In genomic region chr13:72848097-72848496, GRCm38 (mm10) we compare ENCODE assay signal across 20 mouse cellular contexts.
DNase-seq lines count a peak whose midpoint lies in the region; ATAC-seq and TF ChIP-seq lines count a peak whose summit lies in the region.
"Had no signal": no experiment of that assay in that cellular context is flagged by ENCODE, and none has a peak within 500 bp of the region (broad histone marks: within the 10 kb centered on the region; RNA-seq: fewer than 3 reads in every experiment).

No protein-coding gene starts in this region.

- no peak for DNase-seq in midbrain, postnatal 0 days (ENCODE audit: low spot score)
- DNase-seq in midbrain, embryonic 11.5 days (ENCODE audit: low spot score, missing footprints), result no peak
- no peak for DNase-seq in Patski (ENCODE audit: low read depth, low spot score)
- peak; percentile 39 for DNase-seq in lung, postnatal 36 days
- DNase-seq in liver, result no peak
- DNase-seq in testis, postnatal 10 days (ENCODE audit: low spot score), result no peak
- DNase-seq: adrenal gland, postnatal 25 days; cerebellum, adult 2 months; gastrocnemius, postnatal 25 days; thymus, adult 2 months had no signal

- H3K4me2 ChIP-seq in intestine, postnatal 0 days (replicated peaks; ENCODE audit: low read depth), result no peak overlapping the region
- H3K4me2 ChIP-seq in intestine, embryonic 15.5 days (replicated peaks), result no peak overlapping the region
- H3K4me2 ChIP-seq in midbrain, postnatal 0 days (ENCODE audit: low read depth, low read length, poor library complexity, severe bottlenecking), result no peak overlapping the region
- no peak overlapping the region for H3K4me2 ChIP-seq in midbrain, embryonic 11.5 days
- H3K4me2 ChIP-seq: embryonic facial prominence, embryonic 12.5 days; forebrain, embryonic 13.5 days; heart, embryonic 15.5 days; liver, embryonic 15.5 days; midbrain, embryonic 12.5 days had no signal

- POLR2A ChIA-PET in Patski (lab: Charles Lee), result no interaction called here

- H3K9ac ChIP-seq in intestine, postnatal 0 days (ENCODE audit: low read depth, low read length), result no peak overlapping the region
- H3K9ac ChIP-seq in intestine, embryonic 15.5 days, result no peak overlapping the region
- H3K9ac ChIP-seq in midbrain, postnatal 0 days (replicated peaks; ENCODE audit: low read length, poor library complexity, severe bottlenecking), result no peak overlapping the region
- H3K9ac ChIP-seq in midbrain, embryonic 11.5 days (ENCODE audit: low read length), result no peak overlapping the region
- H3K9ac ChIP-seq: embryonic facial prominence, embryonic 12.5 days; forebrain, embryonic 13.5 days; heart, embryonic 15.5 days; liver, embryonic 15.5 days; midbrain, embryonic 12.5 days had no signal

- no peaks in the 10 kb centered on the region for H3K27me3 ChIP-seq in intestine, postnatal 0 days (replicated peaks; ENCODE audit: control insufficient read depth, insufficient read depth, low read length)
- H3K27me3 ChIP-seq in intestine, embryonic 15.5 days (replicated peaks), result no peaks in the 10 kb centered on the region
- no peaks in the 10 kb centered on the region for H3K27me3 ChIP-seq in midbrain, postnatal 0 days (ENCODE audit: insufficient read depth, low read length)
- no peaks in the 10 kb centered on the region for H3K27me3 ChIP-seq in midbrain, embryonic 11.5 days (ENCODE audit: control insufficient read depth, insufficient read depth, low read length)
- peaks cover 11% of the 10 kb centered on the region for H3K27me3 ChIP-seq in Patski
- H3K27me3 ChIP-seq: CH12.LX; embryonic facial prominence, embryonic 12.5 days; forebrain, embryonic 13.5 days; heart, embryonic 15.5 days; liver, embryonic 15.5 days; midbrain, embryonic 12.5 days had no signal

- no peak overlapping the region for H3K27ac ChIP-seq in intestine, postnatal 0 days (ENCODE audit: low read depth, low read length)
- H3K27ac ChIP-seq in intestine, embryonic 15.5 days, result no peak overlapping the region
- no peak overlapping the region for H3K27ac ChIP-seq in midbrain, postnatal 0 days (ENCODE audit: low read depth, low read length)
- H3K27ac ChIP-seq in midbrain, embryonic 11.5 days (ENCODE audit: low read depth, low read length), result no peak overlapping the region
- H3K27ac ChIP-seq: embryonic facial prominence, embryonic 12.5 days; forebrain, embryonic 13.5 days; heart, embryonic 15.5 days; liver, embryonic 15.5 days; midbrain, embryonic 12.5 days had no signal

- no peaks in the 10 kb centered on the region for H3K36me3 ChIP-seq in intestine, postnatal 0 days (ENCODE audit: control insufficient read depth, insufficient read depth)
- no peaks in the 10 kb centered on the region for H3K36me3 ChIP-seq in intestine, embryonic 15.5 days
- no peaks in the 10 kb centered on the region for H3K36me3 ChIP-seq in midbrain, postnatal 0 days (ENCODE audit: insufficient read depth, low read length)
- no peaks in the 10 kb centered on the region for H3K36me3 ChIP-seq in midbrain, embryonic 11.5 days (ENCODE audit: control insufficient read depth, insufficient read depth, low read length)
- H3K36me3 ChIP-seq: embryonic facial prominence, embryonic 12.5 days; heart, embryonic 15.5 days; liver, embryonic 15.5 days; midbrain, embryonic 12.5 days had no signal

- no peaks in the 10 kb centered on the region for H3K9me3 ChIP-seq in intestine, postnatal 0 days (ENCODE audit: control insufficient read depth)
- H3K9me3 ChIP-seq in intestine, embryonic 15.5 days, result no peaks in the 10 kb centered on the region
- H3K9me3 ChIP-seq in midbrain, postnatal 0 days (ENCODE audit: low read length), result no peaks in the 10 kb centered on the region
- no peaks in the 10 kb centered on the region for H3K9me3 ChIP-seq in midbrain, embryonic 11.5 days (ENCODE audit: control insufficient read depth, low read length)
- H3K9me3 ChIP-seq: embryonic facial prominence, embryonic 12.5 days; forebrain, embryonic 13.5 days; heart, embryonic 15.5 days; liver, embryonic 15.5 days; midbrain, embryonic 12.5 days had no signal

- no peak overlapping the region for H3K4me3 ChIP-seq in intestine, postnatal 0 days (ENCODE audit: low read depth, low read length)
- H3K4me3 ChIP-seq in intestine, embryonic 15.5 days (replicated peaks), result no peak overlapping the region
- no peak overlapping the region for H3K4me3 ChIP-seq in midbrain, postnatal 0 days (ENCODE audit: low read depth, low read length)
- H3K4me3 ChIP-seq in midbrain, embryonic 11.5 days (ENCODE audit: low read depth, low read length), result no peak overlapping the region
- H3K4me3 ChIP-seq: embryonic facial prominence, embryonic 12.5 days; erythroblast, embryonic 14.5 days; forebrain, embryonic 13.5 days; heart, embryonic 15.5 days; liver, embryonic 15.5 days; midbrain, embryonic 12.5 days; myocyte had no signal

- CTCF ChIA-PET in Patski (lab: Charles Lee), result interaction anchor here (1.2 kb wide), 1 partner anchor 12 kb away, joined by 3 read pairs; no protein-coding TSS in a partner anchor

- ATAC-seq in intestine, postnatal 0 days, result no peak
- no peak for ATAC-seq in intestine, embryonic 15.5 days
- ATAC-seq in midbrain, postnatal 0 days (ENCODE audit: low FRiP score), result no peak
- no peak for ATAC-seq in midbrain, embryonic 11.5 days (ENCODE audit: low FRiP score)
- no peak for ATAC-seq in Patski
- ATAC-seq: forebrain, embryonic 13.5 days had no signal

- no peaks in the 10 kb centered on the region for H3K4me1 ChIP-seq in intestine, postnatal 0 days (replicated peaks; ENCODE audit: control insufficient read depth, insufficient read depth, low read length)
- no peaks in the 10 kb centered on the region for H3K4me1 ChIP-seq in intestine, embryonic 15.5 days (replicated peaks)
- H3K4me1 ChIP-seq in midbrain, postnatal 0 days (ENCODE audit: insufficient read depth, low read length), result no peaks in the 10 kb centered on the region
- peaks cover 3% of the 10 kb centered on the region; the same call in 1 of the 2 replicates for H3K4me1 ChIP-seq in midbrain, embryonic 11.5 days (ENCODE audit: control insufficient read depth, insufficient read depth, low read length)
- H3K4me1 ChIP-seq: embryonic facial prominence, embryonic 12.5 days; forebrain, embryonic 13.5 days; heart, embryonic 15.5 days; liver, embryonic 15.5 days; midbrain, embryonic 12.5 days had no signal

- peak; percentile 27 for TF ChIP-seq CTCF in intestine, postnatal 0 days (IDR thresholded peaks at IDR 0.05; ENCODE audit: low read depth)
- TF ChIP-seq CTCF in midbrain, postnatal 0 days (IDR thresholded peaks at IDR 0.05), result peak; percentile 24; the same call in 1 of the 2 replicates
- TF ChIP-seq CTCF in Patski (IDR thresholded peaks at IDR 0.05), result peak; percentile 23

- in situ Hi-C loops in Patski (cut with MboI; ENCODE audit: low pct_unique_long_range_greater_than_20kb), result no loop called here

- 53% methylated on average over 4 of the region's 4 CpGs for WGBS in intestine, postnatal 0 days
- WGBS in intestine, embryonic 15.5 days, result 60% methylated on average over 4 of the region's 4 CpGs
- WGBS in midbrain, postnatal 0 days, result 79% methylated on average over 4 of the region's 4 CpGs
- WGBS in midbrain, embryonic 11.5 days, result 71% methylated on average over 4 of the region's 4 CpGs
